Mouse (Mus musculus): Measurements from ENCODE around the gene Bid. TPM values are rescaled to one million over a fixed set of nuclear protein-coding genes. Genes with fewer than 3 reads are reported as not detected.
"Not testable (repeated sequence)": the region's sequence is repeated elsewhere in the genome, so short reads cannot be mapped to it uniquely, and the experiment has no call there.

The Bid gene
- polyA plus RNA-seq, 1 experiment from 2014 or later: 35.8 TPM

DNA sequence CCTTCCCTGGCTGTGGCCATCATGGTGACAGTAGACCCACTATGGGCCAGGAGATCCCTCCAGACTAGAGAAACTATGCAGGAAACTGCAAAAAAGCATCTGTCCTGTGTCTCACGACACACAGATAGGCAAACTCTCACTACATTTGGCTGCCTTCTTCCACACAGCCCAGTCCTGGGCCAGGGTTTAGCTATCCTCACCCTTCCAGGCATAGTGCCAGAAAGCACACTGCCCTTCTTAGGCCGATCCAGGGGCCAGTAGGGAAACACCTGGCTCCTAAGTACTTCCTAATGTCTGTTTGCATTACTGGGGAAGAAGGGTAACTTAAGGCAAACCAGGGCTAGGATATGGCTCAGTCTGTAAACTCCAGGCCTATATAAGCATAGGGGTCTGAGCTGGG is 3.7 kb downstream of the Bid start:
- no peak for TF ChIP-seq CTCF (IDR thresholded peaks at IDR 0.05; ENCODE audit: low read depth)
- no peak for ATAC-seq (replicated peaks; ENCODE audit: low FRiP score, low read depth)
- no peaks in the 10 kb centered on the region for H3K4me1 ChIP-seq (replicated peaks; ENCODE audit: insufficient read depth, low read length)
- WGBS: 51% methylated on average over 2 of the region's 2 CpGs
- 0 out of 2 replicates have a peak, but pooled peaks cover 4% of the 10 kb centered on the region for H3K27me3 ChIP-seq (ENCODE audit: insufficient read depth, low read length)
- H3K9ac ChIP-seq (ENCODE audit: low read depth, low read length): no peak overlapping the region
- H3K27ac ChIP-seq: no peak overlapping the region
- DNase-seq (ENCODE audit: low spot score): no peak
- no peak overlapping the region for H3K4me3 ChIP-seq (replicated peaks; ENCODE audit: low read depth, low read length)
- no peaks in the 10 kb centered on the region for H3K36me3 ChIP-seq (ENCODE audit: insufficient read depth, low read length)
- no peak overlapping the region for H3K4me2 ChIP-seq (ENCODE audit: low read length)
- H3K9me3 ChIP-seq (replicated peaks; ENCODE audit: low read length): no peaks in the 10 kb centered on the region

DNA sequence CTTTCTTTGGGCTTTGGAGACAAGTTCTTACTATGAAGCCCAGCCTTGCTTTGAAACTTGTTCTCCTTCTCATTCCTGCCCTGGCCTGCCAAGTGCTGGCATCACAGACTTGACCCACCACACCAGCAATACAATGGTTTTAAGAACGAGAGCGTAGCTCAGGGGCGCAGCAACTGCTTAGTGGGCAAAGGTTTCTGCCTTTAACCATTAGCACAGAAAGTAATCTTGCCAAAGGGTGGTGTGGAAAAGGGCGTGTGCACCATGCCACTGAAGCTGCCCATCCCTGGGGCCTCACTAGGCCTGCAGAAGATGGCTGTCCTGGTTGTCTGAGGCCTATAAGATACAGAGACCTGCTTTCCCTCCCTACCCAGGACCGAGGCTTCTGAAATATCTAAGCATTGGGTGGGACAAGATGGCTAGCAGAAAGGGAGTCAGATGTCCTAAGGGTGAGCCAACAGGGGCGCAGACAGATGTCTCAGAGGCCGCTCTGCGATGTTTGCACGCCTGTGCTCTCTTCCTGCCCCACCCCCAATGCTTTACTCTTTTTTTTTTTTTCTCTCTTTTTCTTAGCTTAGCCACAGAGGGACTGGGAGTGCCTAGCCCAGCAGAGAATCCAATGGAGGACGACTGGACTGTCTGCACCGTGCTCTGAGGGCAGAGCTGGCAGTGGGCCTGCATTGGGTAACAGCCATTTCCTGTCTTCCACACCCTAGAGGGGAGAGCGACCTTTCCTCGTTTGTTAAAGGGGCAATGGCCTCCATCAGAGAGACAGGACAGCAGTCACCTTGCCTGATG is 5.2 kb downstream of the Bid start:
- no peaks in the 10 kb centered on the region for H3K36me3 ChIP-seq (ENCODE audit: insufficient read depth, low read length)
- 0 out of 2 replicates have a peak, but pooled peaks cover 4% of the 10 kb centered on the region for H3K27me3 ChIP-seq (ENCODE audit: insufficient read depth, low read length)
- 67% methylated on average over 13 of the region's 13 CpGs for WGBS
- ATAC-seq (replicated peaks; ENCODE audit: low FRiP score, low read depth) (no peak), DNase-seq (ENCODE audit: low spot score) (no peak)
- H3K9me3 ChIP-seq (replicated peaks; ENCODE audit: low read length): no peaks in the 10 kb centered on the region
- no peaks in the 10 kb centered on the region for H3K4me1 ChIP-seq (replicated peaks; ENCODE audit: insufficient read depth, low read length)
- H3K4me3 ChIP-seq (replicated peaks; ENCODE audit: low read depth, low read length): no peak overlapping the region
- no peak overlapping the region for H3K27ac ChIP-seq
- no peak overlapping the region for H3K4me2 ChIP-seq (ENCODE audit: low read length)
- TF ChIP-seq CTCF (IDR thresholded peaks at IDR 0.05; ENCODE audit: low read depth): no peak
- no peak overlapping the region for H3K9ac ChIP-seq (ENCODE audit: low read depth, low read length)

DNA sequence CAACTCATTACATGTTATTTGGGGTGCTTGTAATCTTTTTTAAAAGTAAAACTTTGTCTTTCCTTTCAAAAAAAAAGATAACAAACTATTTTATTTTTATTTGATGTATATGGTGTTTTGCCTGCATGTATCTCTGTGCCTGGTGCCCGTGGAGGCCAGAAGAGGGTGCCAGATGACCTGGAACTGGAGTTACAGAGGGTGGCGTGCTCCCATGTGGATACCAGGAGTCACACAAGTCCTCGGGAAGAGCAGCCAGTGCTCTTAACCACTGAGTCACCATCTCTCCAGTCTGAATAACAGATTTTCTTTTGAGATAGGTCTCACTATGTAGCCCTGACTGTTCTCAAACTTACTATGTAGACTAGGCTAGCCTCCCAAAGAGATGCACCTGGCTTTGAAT is 7.2 kb downstream of the Bid start:
- H3K36me3 ChIP-seq (ENCODE audit: insufficient read depth, low read length): no peaks in the 10 kb centered on the region
- H3K4me1 ChIP-seq (replicated peaks; ENCODE audit: insufficient read depth, low read length): no peaks in the 10 kb centered on the region
- no peak overlapping the region for H3K27ac ChIP-seq
- H3K9ac ChIP-seq (ENCODE audit: low read depth, low read length): no peak overlapping the region
- no peak; the same call in 1 of the 2 replicates for TF ChIP-seq CTCF (IDR thresholded peaks at IDR 0.05; ENCODE audit: low read depth)
- ATAC-seq (replicated peaks; ENCODE audit: low FRiP score, low read depth) (no peak), DNase-seq (ENCODE audit: low spot score) (no peak)
- H3K4me2 ChIP-seq (ENCODE audit: low read length): no peak overlapping the region
- H3K9me3 ChIP-seq (replicated peaks; ENCODE audit: low read length): no peaks in the 10 kb centered on the region
- H3K27me3 ChIP-seq (ENCODE audit: insufficient read depth, low read length): no peaks in the 10 kb centered on the region
- H3K4me3 ChIP-seq (replicated peaks; ENCODE audit: low read depth, low read length): no peak overlapping the region
- 89% methylated on average over 3 of the region's 3 CpGs for WGBS

DNA sequence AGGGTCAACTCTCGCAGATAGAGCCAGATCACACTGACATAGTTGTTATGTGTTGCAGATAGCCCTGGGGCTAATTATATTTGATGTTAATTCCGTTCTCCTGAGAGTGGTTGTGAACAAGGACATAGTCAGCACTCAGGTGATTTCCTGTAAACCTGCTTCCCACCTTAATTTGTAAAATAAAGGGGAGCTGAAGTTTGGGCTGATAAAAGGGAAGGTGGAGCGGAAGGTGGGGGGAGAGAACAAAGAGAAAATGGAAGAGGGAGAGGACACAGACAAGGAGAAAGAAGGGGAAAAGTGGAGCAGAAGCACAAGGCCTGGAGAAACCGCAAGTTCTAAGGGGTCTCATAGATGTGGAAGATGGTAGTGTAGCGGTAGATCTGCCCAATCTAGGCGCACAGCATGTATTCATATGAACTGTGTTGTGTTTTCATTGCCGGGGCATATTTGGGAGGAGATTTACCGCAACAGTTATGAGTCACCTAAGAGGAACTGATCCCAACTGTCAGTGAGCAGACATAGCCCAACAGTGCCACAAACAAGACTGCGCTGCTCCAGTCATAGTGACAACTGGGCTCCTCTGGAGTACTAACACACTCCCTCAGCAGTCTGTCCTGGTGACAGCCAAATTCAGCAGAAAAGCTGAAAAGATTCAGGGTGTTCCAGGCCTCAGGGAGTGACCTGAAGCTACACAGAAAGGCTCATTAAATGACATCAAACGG is 8.6 kb downstream of the Bid start:
- DNase-seq (ENCODE audit: low spot score); H3K4me3 ChIP-seq (replicated peaks; ENCODE audit: low read depth, low read length); H3K27me3 ChIP-seq (ENCODE audit: insufficient read depth, low read length); ATAC-seq (replicated peaks; ENCODE audit: low FRiP score, low read depth); H3K4me1 ChIP-seq (replicated peaks; ENCODE audit: insufficient read depth, low read length); H3K27ac ChIP-seq; H3K9ac ChIP-seq (ENCODE audit: low read depth, low read length); H3K36me3 ChIP-seq (ENCODE audit: insufficient read depth, low read length); H3K4me2 ChIP-seq (ENCODE audit: low read length); H3K9me3 ChIP-seq (replicated peaks; ENCODE audit: low read length): not testable (repeated sequence)
- WGBS: 86% methylated on average over 9 of the region's 10 CpGs

DNA sequence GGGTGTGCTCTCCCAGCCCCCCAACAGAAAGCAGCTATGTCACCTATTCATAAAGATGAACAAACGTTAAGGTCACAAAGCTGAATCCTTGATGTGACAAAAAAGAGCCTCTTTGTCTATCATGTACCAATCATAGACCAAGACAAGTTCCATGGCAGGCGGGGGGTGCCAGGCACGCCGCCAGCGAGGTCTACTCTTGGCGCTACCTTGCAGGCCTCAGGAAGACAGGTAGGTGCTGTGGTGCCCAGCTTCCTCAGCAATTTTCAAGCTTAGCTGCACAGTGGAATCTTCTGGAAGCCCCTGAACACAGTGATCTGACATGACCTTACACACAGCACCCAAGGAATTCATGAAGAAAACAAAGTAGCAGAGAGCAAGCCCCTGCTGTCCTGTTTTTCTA is 10.1 kb downstream of the Bid start:
- WGBS: 86% methylated on average over 6 of the region's 6 CpGs
- H3K27me3 ChIP-seq (ENCODE audit: insufficient read depth, low read length): no peaks in the 10 kb centered on the region
- no peak for ATAC-seq (replicated peaks; ENCODE audit: low FRiP score, low read depth)
- H3K36me3 ChIP-seq (ENCODE audit: insufficient read depth, low read length): no peaks in the 10 kb centered on the region
- no peak overlapping the region for H3K4me3 ChIP-seq (replicated peaks; ENCODE audit: low read depth, low read length)
- TF ChIP-seq CTCF (IDR thresholded peaks at IDR 0.05; ENCODE audit: low read depth): no peak
- no peak overlapping the region for H3K27ac ChIP-seq
- no peak for DNase-seq (ENCODE audit: low spot score)
- H3K9ac ChIP-seq (ENCODE audit: low read depth, low read length): no peak overlapping the region
- no peaks in the 10 kb centered on the region for H3K4me1 ChIP-seq (replicated peaks; ENCODE audit: insufficient read depth, low read length)
- no peak overlapping the region for H3K4me2 ChIP-seq (ENCODE audit: low read length)
- no peaks in the 10 kb centered on the region for H3K9me3 ChIP-seq (replicated peaks; ENCODE audit: low read length)

DNA sequence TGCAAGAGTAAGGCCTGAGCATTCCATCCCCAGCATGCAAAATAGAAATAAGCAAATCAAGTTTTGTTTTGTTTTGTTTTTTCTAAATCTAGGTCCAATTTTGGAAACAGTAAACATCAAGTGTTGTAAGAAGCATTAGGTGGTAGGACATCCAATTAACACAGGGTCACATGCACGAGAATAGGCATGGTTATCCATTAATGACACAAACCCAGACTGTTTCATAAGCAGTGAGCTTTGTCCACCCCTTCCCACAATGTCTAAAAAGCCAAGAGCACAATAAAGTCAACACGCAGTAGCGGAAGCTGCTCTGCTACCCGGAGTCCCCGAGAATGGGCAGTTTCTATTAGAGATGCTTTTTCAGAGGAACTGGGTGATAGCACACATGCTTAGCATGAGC is 11.5 kb downstream of the Bid start:
- 67% methylated on average over 5 of the region's 5 CpGs for WGBS
- no peak for ATAC-seq (replicated peaks; ENCODE audit: low FRiP score, low read depth)
- Histone ChIP-seq H3K27ac (peak overlapping the region; percentile 64; the same call in 1 of the 2 replicates), H3K4me2 (ENCODE audit: low read length) (no peak overlapping the region), H3K9ac (ENCODE audit: low read depth, low read length) (no peak overlapping the region), H3K9me3 (replicated peaks; ENCODE audit: low read length) (no peaks in the 10 kb centered on the region), H3K4me3 (replicated peaks; ENCODE audit: low read depth, low read length) (no peak overlapping the region), H3K36me3 (ENCODE audit: insufficient read depth, low read length) (no peaks in the 10 kb centered on the region), H3K27me3 (ENCODE audit: insufficient read depth, low read length) (no peaks in the 10 kb centered on the region), H3K4me1 (replicated peaks; ENCODE audit: insufficient read depth, low read length) (no peaks in the 10 kb centered on the region)
- no peak for DNase-seq (ENCODE audit: low spot score)
- no peak for TF ChIP-seq CTCF (IDR thresholded peaks at IDR 0.05; ENCODE audit: low read depth)
